Mouse (Mus musculus): ENCODE data around the gene Nrg4. TPM values are rescaled to one million over a fixed set of nuclear protein-coding genes. Genes with fewer than 3 reads are reported as not detected.
A peak's percentile ranks its signal among the peaks of the same experiment; 100 is the strongest.

Gene Nrg4
- 1 to 10 TPM; 1.2 to 1.4 TPM for total RNA-seq (2021)
- long read RNA-seq, experiment 1, partial matches to known transcripts: 0 of 1 reads
- long read RNA-seq, experiment 1, other reads (novel, unspliced or antisense): 1 of 1 reads
- long read RNA-seq, experiment 2: 0 reads

DNA sequence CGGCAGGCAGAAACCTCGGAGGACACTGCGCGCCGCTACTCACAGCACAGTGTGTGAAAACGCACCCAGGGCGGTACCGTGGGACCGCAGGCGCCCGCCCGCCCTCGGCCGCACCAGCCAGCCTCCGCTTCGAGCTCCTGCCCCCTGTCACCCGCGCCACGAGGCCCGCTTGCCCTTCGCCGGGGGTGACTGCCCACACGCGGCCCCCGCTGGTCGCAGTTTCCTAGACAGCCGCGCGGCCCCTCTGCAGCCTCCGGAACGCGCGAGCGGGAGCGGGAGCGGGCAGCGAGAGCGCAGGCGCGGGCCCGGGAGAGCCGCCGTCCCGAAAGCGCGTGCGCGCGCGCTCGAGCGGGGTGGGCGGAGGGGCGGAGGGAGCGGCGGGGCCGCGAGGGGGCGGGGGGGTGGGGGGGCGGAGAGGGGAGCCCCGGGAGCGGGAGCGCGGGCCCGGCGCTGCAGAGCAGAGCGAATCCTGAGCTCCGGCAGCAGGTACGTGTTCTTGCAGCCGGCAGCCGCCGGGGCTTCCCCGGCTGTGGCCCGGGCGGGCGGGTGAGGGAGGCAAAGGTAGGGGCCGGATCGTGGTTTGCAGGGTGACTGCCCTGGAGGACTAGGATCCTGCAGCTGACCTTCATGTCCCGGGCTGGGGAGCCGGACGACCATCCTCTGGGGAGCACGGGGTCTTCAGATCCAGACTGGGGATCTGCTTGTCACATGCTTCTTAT lies at the start of gene Nrg4, which contains the start of gene Tmem266:
TSS of gene Nrg4 (minus strand) at position 330 of the 719 bp plus-strand sequence.
TSS of gene Tmem266 (plus strand) at position 399 of the 719 bp plus-strand sequence.
- peak; percentile 82 to 84 for DNase-seq (ENCODE audit: extremely low spot score in 1 of 2, low spot score in 2 of 2)
- Histone ChIP-seq H3K4me3 (peak within 1 kb of the TSS; percentile 93), H3K27ac (peak within 1 kb of the TSS; percentile 89)
- intact Hi-C loops (cut with DNase I): loop anchor here (1.0 to 10.0 kb wide), 4 partner anchors 66 to 608 kb away; partner anchors contain the start of genes Scaper and Ube2q2
- TF ChIP-seq CTCF (IDR thresholded peaks at IDR 0.05): no peak

- Histone ChIP-seq H3K27ac (no peak overlapping the region), H3K4me3 (no peak overlapping the region)
- no peak for DNase-seq (ENCODE audit: extremely low spot score in 1 of 2, low spot score in 2 of 2)
- TF ChIP-seq CTCF (IDR thresholded peaks at IDR 0.05): no peak
- intact Hi-C loops (cut with DNase I): no loop called here
Observed at GRCm38 (mm10) chr9:55371908-55372307, 45.3 kb upstream of the Nrg4 start.

GRCm38 (mm10) chr9:55368011-55368410 lies 41.4 kb upstream of the Nrg4 start:
- H3K27ac ChIP-seq: no peak overlapping the region
- DNase-seq (ENCODE audit: extremely low spot score in 1 of 2, low spot score in 2 of 2): no peak
- H3K4me3 ChIP-seq: no peak overlapping the region
- TF ChIP-seq CTCF (IDR thresholded peaks at IDR 0.05): no peak
- intact Hi-C loops (cut with DNase I): no loop called here

DNA sequence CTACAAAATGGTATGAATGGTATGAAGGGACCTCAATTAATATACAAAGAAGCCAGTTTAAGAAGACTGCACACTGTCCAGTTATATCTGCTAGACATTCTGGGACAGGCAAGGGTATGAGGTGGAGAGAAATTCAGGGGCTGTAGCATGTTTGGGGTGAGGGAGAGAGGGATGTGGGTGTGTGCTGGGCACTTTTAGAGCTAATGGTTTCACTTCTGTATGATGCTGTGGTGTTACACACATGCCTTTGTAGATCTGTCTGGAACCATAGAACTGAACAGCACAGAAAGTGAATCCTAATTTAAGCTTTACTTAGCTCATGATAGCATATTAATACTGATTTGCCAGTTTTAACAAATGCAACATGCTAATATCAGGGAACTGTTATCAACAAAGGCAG lies 37.1 kb upstream of the Nrg4 start:
- no peak overlapping the region for H3K27ac ChIP-seq
- no peak for TF ChIP-seq CTCF (IDR thresholded peaks at IDR 0.05)
- H3K4me3 ChIP-seq: no peak overlapping the region
- intact Hi-C loops (cut with DNase I): no loop called here
- no peak for DNase-seq (ENCODE audit: extremely low spot score in 1 of 2, low spot score in 2 of 2)

GRCm38 (mm10) chr9:55361969-55362368 lies 35.3 kb upstream of the Nrg4 start:
- intact Hi-C loops (cut with DNase I): no loop called here
- Histone ChIP-seq H3K27ac (no peak overlapping the region), H3K4me3 (no peak overlapping the region)
- no peak for TF ChIP-seq CTCF (IDR thresholded peaks at IDR 0.05)
- DNase-seq (ENCODE audit: extremely low spot score in 1 of 2, low spot score in 2 of 2): no peak

- Histone ChIP-seq H3K27ac (no peak overlapping the region), H3K4me3 (no peak overlapping the region)
- DNase-seq (ENCODE audit: extremely low spot score in 1 of 2, low spot score in 2 of 2): no peak
- intact Hi-C loops (cut with DNase I): no loop called here
- no peak for TF ChIP-seq CTCF (IDR thresholded peaks at IDR 0.05)
Observed at GRCm38 (mm10) chr9:55360861-55361260, 34.2 kb upstream of the Nrg4 start.

GRCm38 (mm10) chr9:55360372-55360771 lies 33.7 kb upstream of the Nrg4 start:
- intact Hi-C loops (cut with DNase I): no loop called here
- Histone ChIP-seq H3K4me3 (no peak overlapping the region), H3K27ac (no peak overlapping the region)
- DNase-seq (ENCODE audit: extremely low spot score in 1 of 2, low spot score in 2 of 2): no peak
- TF ChIP-seq CTCF (IDR thresholded peaks at IDR 0.05): no peak

GRCm38 (mm10) chr9:55357164-55357563 lies 30.5 kb upstream of the Nrg4 start:
- intact Hi-C loops (cut with DNase I): no loop called here
- Histone ChIP-seq H3K4me3 (no peak overlapping the region), H3K27ac (no peak overlapping the region)
- DNase-seq (ENCODE audit: extremely low spot score in 1 of 2, low spot score in 2 of 2): peak in 1 of 2 experiments; percentile 12
- no peak for TF ChIP-seq CTCF (IDR thresholded peaks at IDR 0.05)

- no peak for DNase-seq (ENCODE audit: extremely low spot score in 1 of 2, low spot score in 2 of 2)
- H3K27ac ChIP-seq: no peak overlapping the region
- no peak overlapping the region for H3K4me3 ChIP-seq
- intact Hi-C loops (cut with DNase I): no loop called here
- no peak for TF ChIP-seq CTCF (IDR thresholded peaks at IDR 0.05)
Observed at GRCm38 (mm10) chr9:55355270-55355834, 28.7 kb upstream of the Nrg4 start.

DNA sequence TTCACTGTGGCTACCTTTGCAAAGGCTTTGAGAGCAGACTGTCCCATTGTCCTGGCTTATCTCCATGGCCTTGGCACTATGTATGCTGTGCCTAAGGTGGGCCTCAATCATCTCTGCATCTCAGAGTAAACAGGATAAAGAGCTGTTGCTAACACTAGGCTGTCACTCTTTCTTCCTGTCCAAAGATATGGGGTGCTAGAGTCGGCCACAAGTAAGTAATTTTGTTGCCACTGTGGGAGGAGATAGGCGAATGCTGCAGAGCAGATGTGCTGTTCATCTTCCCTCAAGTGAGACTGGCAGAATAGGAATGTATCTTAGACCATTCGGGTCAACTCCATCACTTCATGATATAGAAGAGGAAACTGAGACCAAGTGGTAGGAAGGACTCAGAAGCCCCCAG lies 28.0 kb upstream of the Nrg4 start:
- no peak for DNase-seq (ENCODE audit: extremely low spot score in 1 of 2, low spot score in 2 of 2)
- TF ChIP-seq CTCF (IDR thresholded peaks at IDR 0.05): no peak

GRCm38 (mm10) chr9:55348664-55349063 lies 22.0 kb upstream of the Nrg4 start:
- intact Hi-C loops (cut with DNase I): no loop called here
- DNase-seq (ENCODE audit: extremely low spot score in 1 of 2, low spot score in 2 of 2): no peak
- no peak for TF ChIP-seq CTCF (IDR thresholded peaks at IDR 0.05)
- Histone ChIP-seq H3K4me3 (no peak overlapping the region), H3K27ac (no peak overlapping the region)

More for the DNA sequence above, 28.0 kb upstream of the Nrg4 start:
- Histone ChIP-seq H3K4me3 (no peak overlapping the region), H3K27ac (no peak overlapping the region)
- intact Hi-C loops (cut with DNase I): no loop called here

GRCm38 (mm10) chr9:55345332-55345731 lies 18.7 kb upstream of the Nrg4 start:
- no peak for TF ChIP-seq CTCF (IDR thresholded peaks at IDR 0.05)
- intact Hi-C loops (cut with DNase I): no loop called here
- Histone ChIP-seq H3K4me3 (no peak overlapping the region), H3K27ac (no peak overlapping the region)
- DNase-seq (ENCODE audit: extremely low spot score in 1 of 2, low spot score in 2 of 2): no peak

All from left cerebral cortex, adult 2 months (tissue).